Mouse (Mus musculus) thymus, postnatal 4 days (tissue): ENCODE data around the gene Acadl.

Experiments
- DNase-seq: peaks from one replicate; pipeline ENCODE4 v3.0.0; 2021

The Acadl gene

GRCm38 (mm10) chr1:66862712-66863511 is at the start of gene Acadl:
Acadl (minus strand) TSS chr1:66863277.
- DNase-seq: peak; percentile 76

GRCm38 (mm10) chr1:66912305-66912704 is 49.2 kb upstream of the Acadl start:
- DNase-seq: no peak

- no peak for DNase-seq
Measured at GRCm38 (mm10) chr1:66902566-66902965, 39.5 kb upstream of the Acadl start.

GRCm38 (mm10) chr1:66900946-66901345 is 37.9 kb upstream of the Acadl start:
- no peak for DNase-seq

- no peak for DNase-seq
Measured at GRCm38 (mm10) chr1:66898261-66898660, 35.2 kb upstream of the Acadl start.

GRCm38 (mm10) chr1:66896556-66896955 is 33.5 kb upstream of the Acadl start:
- no peak for DNase-seq

GRCm38 (mm10) chr1:66896125-66896524 is 33.0 kb upstream of the Acadl start:
- no peak for DNase-seq

GRCm38 (mm10) chr1:66895837-66896118 is 32.7 kb upstream of the Acadl start:
- DNase-seq: peak; percentile 14

- DNase-seq: no peak
Measured at GRCm38 (mm10) chr1:66895093-66895836, 32.2 kb upstream of the Acadl start.

- DNase-seq: no peak
Measured at GRCm38 (mm10) chr1:66887175-66887574, 24.1 kb upstream of the Acadl start.

- DNase-seq: no peak
Measured at GRCm38 (mm10) chr1:66880217-66880616, 17.1 kb upstream of the Acadl start.

GRCm38 (mm10) chr1:66874740-66875139 is 11.7 kb upstream of the Acadl start:
- DNase-seq: no peak

GRCm38 (mm10) chr1:66871591-66871990 is 8.5 kb upstream of the Acadl start:
- DNase-seq: no peak

GRCm38 (mm10) chr1:66865633-66866032 is 2.6 kb upstream of the Acadl start:
- DNase-seq: no peak

GRCm38 (mm10) chr1:66863741-66864495 is 841 bp upstream of the Acadl start:
- DNase-seq: no peak

GRCm38 (mm10) chr1:66861764-66862672 is 1.1 kb downstream of the Acadl start:
- DNase-seq: no peak

- DNase-seq: peak; percentile 76
Measured at GRCm38 (mm10) chr1:66847506-66847905, 15.6 kb downstream of the Acadl start.

- DNase-seq: no peak
Measured at GRCm38 (mm10) chr1:66845690-66846318, 17.3 kb downstream of the Acadl start.

- DNase-seq: no peak
Measured at GRCm38 (mm10) chr1:66841938-66842337, 21.1 kb downstream of the Acadl start.

- DNase-seq: no peak
Measured at GRCm38 (mm10) chr1:66841510-66841909, 21.6 kb downstream of the Acadl start.

GRCm38 (mm10) chr1:66839755-66840438 is 23.2 kb downstream of the Acadl start:
- no peak for DNase-seq
